Mouse (Mus musculus) liver, adult 2 months (tissue): ENCODE measurements at regions not wholly inside any gene's neighbourhood (a gene's known extent, or its start where the extent isn't known, plus 50 kb on each side); places are given as distances from the start of the nearest gene placed in this dataset.
"Not testable (repeated sequence)": the region's sequence is repeated elsewhere in the genome, so short reads cannot be mapped to it uniquely, and the experiment has no call there.

Experiments
- DNase-seq: peaks from one replicate; pipeline ENCODE4 v3.0.0-alpha.2; 2011; ENCODE audit warnings: low read depth, low spot score; ENCODE audit errors: extremely low read depth
- H3K27ac ChIP-seq: fragments of 200-500 bp; replicated peaks from 2 replicates; pipeline ENCODE4 v1.5.1; 2012; ENCODE audit warnings: low read depth, mild to moderate bottlenecking, control low read depth, inconsistent platforms, low read length; ENCODE audit not compliant: insufficient read depth
- H3K27me3 ChIP-seq: fragments of 200-500 bp; 2 replicates; pipeline ENCODE4 v1.6.1; 2012; ENCODE audit warnings: mild to moderate bottlenecking, moderate library complexity, low read length, inconsistent platforms; ENCODE audit not compliant: control insufficient read depth, insufficient read depth
- H3K36me3 ChIP-seq: fragments of 200-500 bp; 2 replicates; pipeline ENCODE4 v1.6.1; 2012; ENCODE audit warnings: low read length, inconsistent platforms; ENCODE audit not compliant: control insufficient read depth, insufficient read depth
- H3K4me1 ChIP-seq: fragments of 200-500 bp; 2 replicates; pipeline ENCODE4 v1.6.1; 2011; ENCODE audit warnings: low read length; ENCODE audit not compliant: control insufficient read depth, insufficient read depth
- H3K4me3 ChIP-seq: fragments of 200-500 bp; 2 replicates; pipeline ENCODE4 v1.5.1; 2011; ENCODE audit warnings: low read depth, mild to moderate bottlenecking, control low read depth, low read length, moderate library complexity; ENCODE audit not compliant: insufficient read depth
- H3K79me2 ChIP-seq: fragments of 200-500 bp; 2 replicates; pipeline ENCODE4 v1.6.1; 2012; ENCODE audit warnings: inconsistent platforms, mild to moderate bottlenecking, low read length, moderate library complexity; ENCODE audit not compliant: control insufficient read depth, insufficient read depth
- H3K9ac ChIP-seq: fragments of 200-500 bp; 2 replicates; pipeline ENCODE4 v1.6.1; 2012; ENCODE audit warnings: low read depth, mild to moderate bottlenecking, control low read depth, inconsistent platforms, low read length
- CTCF ChIP-seq: fragments of 200-500 bp; IDR thresholded peaks from 2 replicates; pipeline ENCODE4 v1.5.1; 2011; ENCODE audit warnings: low read depth, low read length, control low read depth
- POLR2A ChIP-seq: fragments of 200-500 bp; IDR thresholded peaks from 2 replicates; pipeline ENCODE4 v1.6.1; 2011; ENCODE audit warnings: low read length, control low read depth; ENCODE audit not compliant: insufficient read depth; ENCODE audit errors: extremely low read depth
- WGBS: fragments of 180-500 bp; shearing (Covaris S2); methylation state at CpG from one replicate; pipeline ENCODE4 v1.1.7; 2018; 5-methylcytosine and 5-hydroxymethylcytosine counted together

- not testable (repeated sequence) for H3K36me3 ChIP-seq, H3K27me3 ChIP-seq, H3K4me1 ChIP-seq, DNase-seq, H3K27ac ChIP-seq, H3K4me3 ChIP-seq, H3K9ac ChIP-seq, H3K79me2 ChIP-seq
- 32% methylated on average over 2 of the region's 2 CpGs for WGBS
Measured at GRCm38 (mm10) chr3:110880472-110880871, 629.7 kb upstream of the Prmt6 start.

- TF ChIP-seq CTCF, result no peak
- TF ChIP-seq POLR2A, result no peak
- H3K9ac ChIP-seq, result no peak overlapping the region
- H3K4me1 ChIP-seq, result no peaks in the 10 kb centered on the region
- no peak for DNase-seq
- no peaks in the 10 kb centered on the region for H3K79me2 ChIP-seq
- no peaks in the 10 kb centered on the region for H3K36me3 ChIP-seq
- WGBS, result 51% methylated on average over 1 of the region's 1 CpGs
- no peak overlapping the region for H3K27ac ChIP-seq
- H3K4me3 ChIP-seq, result no peak overlapping the region
- no peaks in the 10 kb centered on the region for H3K27me3 ChIP-seq
Measured at GRCm38 (mm10) chr3:110865989-110866388, 615.2 kb upstream of the Prmt6 start.

GRCm38 (mm10) chr3:110847222-110847621 is 596.4 kb upstream of the Prmt6 start:
- no peak overlapping the region for H3K9ac ChIP-seq
- no peaks in the 10 kb centered on the region for H3K79me2 ChIP-seq
- H3K4me1 ChIP-seq, result no peaks in the 10 kb centered on the region
- TF ChIP-seq CTCF, result no peak
- TF ChIP-seq POLR2A, result no peak
- H3K27ac ChIP-seq, result no peak overlapping the region
- no peaks in the 10 kb centered on the region for H3K36me3 ChIP-seq
- WGBS, result 55% methylated on average over 2 of the region's 2 CpGs
- no peaks in the 10 kb centered on the region for H3K27me3 ChIP-seq
- DNase-seq, result no peak
- no peak overlapping the region for H3K4me3 ChIP-seq

GRCm38 (mm10) chr3:110820709-110821401 is 570.1 kb upstream of the Prmt6 start:
- 79% methylated on average over 3 of the region's 3 CpGs for WGBS
- H3K27me3 ChIP-seq, result no peaks in the 10 kb centered on the region

GRCm38 (mm10) chr3:110789009-110789586 is 538.3 kb upstream of the Prmt6 start:
- DNase-seq, result no peak
- Histone ChIP-seq H3K36me3 (no peaks in the 10 kb centered on the region), H3K27ac (no peak overlapping the region), H3K4me3 (no peak overlapping the region), H3K9ac (no peak overlapping the region), H3K79me2 (no peaks in the 10 kb centered on the region), H3K27me3 (no peaks in the 10 kb centered on the region), H3K4me1 (no peaks in the 10 kb centered on the region)
- WGBS, result 60% methylated on average over 4 of the region's 4 CpGs
- no peak for TF ChIP-seq POLR2A
- TF ChIP-seq CTCF, result no peak

More at GRCm38 (mm10) chr3:110820709-110821401, 570.1 kb upstream of the Prmt6 start:
- no peak for DNase-seq
- Histone ChIP-seq H3K4me3 (no peak overlapping the region), H3K4me1 (no peaks in the 10 kb centered on the region), H3K27ac (no peak overlapping the region), H3K9ac (no peak overlapping the region), H3K79me2 (no peaks in the 10 kb centered on the region), H3K36me3 (no peaks in the 10 kb centered on the region)
- TF ChIP-seq CTCF (no peak), POLR2A (no peak)

GRCm38 (mm10) chr3:110755266-110755665 is 504.5 kb upstream of the Prmt6 start:
- H3K4me3 ChIP-seq, result no peak overlapping the region
- 83% methylated on average over 1 of the region's 1 CpGs for WGBS
- no peak for DNase-seq
- H3K27ac ChIP-seq, result no peak overlapping the region
- H3K36me3 ChIP-seq, result no peaks in the 10 kb centered on the region
- H3K9ac ChIP-seq, result no peak overlapping the region
- no peaks in the 10 kb centered on the region for H3K4me1 ChIP-seq
- no peaks in the 10 kb centered on the region for H3K79me2 ChIP-seq
- TF ChIP-seq CTCF, result no peak
- TF ChIP-seq POLR2A, result no peak
- H3K27me3 ChIP-seq, result no peaks in the 10 kb centered on the region
